Mouse (Mus musculus): Measurements from ENCODE around the gene Trmt44. TPM values are rescaled to one million over a fixed set of nuclear protein-coding genes. Genes with fewer than 3 reads are reported as not detected.
"Not testable (repeated sequence)": the region's sequence is repeated elsewhere in the genome, so short reads cannot be mapped to it uniquely, and the experiment has no call there.

Gene Trmt44
- polyA plus RNA-seq, 1 experiment from 2014 or later, result 3.1 TPM

DNA sequence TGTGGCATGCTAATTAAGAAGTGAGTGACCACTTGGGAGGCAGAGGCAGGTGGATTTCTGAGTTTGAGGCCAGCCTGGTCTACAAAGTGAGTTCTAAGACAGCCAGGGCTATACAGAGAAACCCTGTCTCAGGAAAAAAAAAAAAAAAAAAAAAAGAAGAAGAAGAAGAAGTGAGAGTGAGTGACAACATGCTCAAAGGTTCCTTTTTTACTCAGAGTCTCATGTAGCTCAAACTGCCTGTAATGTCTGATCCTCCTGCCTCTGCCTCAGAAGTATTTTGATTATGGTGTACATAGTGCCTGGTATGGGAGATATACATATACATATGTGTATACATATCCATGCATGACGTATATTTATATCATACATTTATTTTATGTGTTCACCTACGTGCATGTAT is 9.4 kb upstream of the Trmt44 start:
- H3K4me1 ChIP-seq (replicated peaks), result peaks cover 14% of the 10 kb centered on the region
- H3K4me2 ChIP-seq; H3K27ac ChIP-seq; DNase-seq; H3K27me3 ChIP-seq; H3K9me3 ChIP-seq (replicated peaks); H3K36me3 ChIP-seq; H3K4me3 ChIP-seq (replicated peaks); H3K9ac ChIP-seq; ATAC-seq (ENCODE audit: low read depth): not testable (repeated sequence)
- WGBS (ENCODE audit: insufficient replicate concordance), result 75% methylated on average over 2 of the region's 2 CpGs

DNA sequence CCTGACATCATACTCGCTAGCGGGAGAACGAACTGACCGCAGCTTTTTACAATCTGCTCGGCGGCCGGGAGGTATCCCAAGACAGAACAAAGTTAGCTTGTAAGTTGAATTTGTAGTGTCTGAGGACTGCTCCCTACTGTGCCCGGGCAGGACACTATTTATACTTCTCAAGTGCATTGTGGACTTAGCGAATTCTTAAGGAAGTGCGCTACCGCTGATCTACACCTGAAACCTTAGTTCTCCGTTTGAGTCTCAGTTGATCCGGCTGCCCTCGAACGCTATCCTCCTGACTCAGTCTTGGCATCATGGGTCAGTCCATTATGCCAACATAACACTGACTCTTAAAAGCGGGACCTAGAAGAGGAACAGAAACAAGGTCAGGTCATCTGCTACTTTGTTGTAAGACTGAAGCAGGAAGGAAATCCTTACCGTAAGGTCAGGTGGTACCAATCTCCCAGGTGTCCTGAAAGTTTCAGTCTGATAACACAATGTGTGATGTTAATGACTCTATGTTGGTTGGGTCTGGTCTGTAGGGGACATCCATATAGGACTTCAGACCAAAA is 8.4 kb upstream of the Trmt44 start:
- peak overlapping the region; percentile 70 for H3K4me3 ChIP-seq (replicated peaks)
- WGBS (ENCODE audit: insufficient replicate concordance), result under 1% methylated on average over 17 of the region's 17 CpGs
- peak overlapping the region; percentile 26; the same call in 1 of the 2 replicates for H3K27ac ChIP-seq
- peak overlapping the region; percentile 79 for H3K4me2 ChIP-seq
- no peaks in the 10 kb centered on the region for H3K36me3 ChIP-seq
- DNase-seq (no peak), ATAC-seq (ENCODE audit: low read depth) (no peak)
- peaks cover 14% of the 10 kb centered on the region for H3K4me1 ChIP-seq (replicated peaks)
- no peaks in the 10 kb centered on the region for H3K27me3 ChIP-seq
- peak overlapping the region; percentile 73 for H3K9ac ChIP-seq
- no peaks in the 10 kb centered on the region for H3K9me3 ChIP-seq (replicated peaks)

DNA sequence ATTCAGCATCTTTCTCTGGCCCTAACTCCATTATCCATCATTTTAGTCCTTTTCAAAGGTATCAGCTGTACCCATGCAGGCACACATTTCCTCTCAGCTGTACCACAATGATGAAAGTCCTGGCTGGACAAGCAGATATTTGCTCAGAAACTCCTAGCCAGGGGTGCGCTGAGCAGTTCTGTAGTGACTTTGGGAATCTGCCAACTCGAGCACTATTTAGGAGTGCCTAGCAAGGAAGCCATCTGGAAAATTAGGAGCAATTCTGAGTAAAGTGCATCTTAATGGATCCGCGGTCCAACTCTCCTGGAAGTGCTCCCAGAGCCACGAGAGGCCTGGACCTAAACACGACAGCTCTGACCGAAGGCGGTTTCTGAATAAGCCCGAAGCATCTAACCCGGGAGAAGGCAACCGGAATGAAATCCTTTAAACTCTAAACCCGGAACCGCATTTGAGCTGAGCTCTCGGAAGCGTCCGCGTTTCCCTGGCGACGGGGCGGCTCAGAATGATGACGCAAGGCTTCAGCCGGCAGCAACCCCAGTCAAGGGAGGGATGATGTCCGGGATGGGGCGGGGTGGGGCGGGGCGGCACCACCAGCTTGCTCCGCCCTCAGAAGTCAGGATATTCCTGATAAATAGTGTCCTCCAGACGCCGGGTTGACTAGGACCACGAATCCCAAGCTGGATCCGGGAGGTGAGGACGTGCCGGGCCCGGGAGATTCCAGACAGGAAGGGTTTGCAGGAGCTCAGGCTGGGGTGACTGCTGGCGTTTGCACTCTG is 7.8 kb upstream of the Trmt44 start, which contains the start of gene Acox3:
Acox3 (plus strand) TSS at position 596 of the 776 bp plus-strand sequence.
- DNase-seq (peak; percentile 81), ATAC-seq (ENCODE audit: low read depth) (peak; percentile 92)
- Histone ChIP-seq H3K9me3 (replicated peaks) (no peaks in the 10 kb centered on the region), H3K27me3 (no peaks in the 10 kb centered on the region), H3K36me3 (no peaks in the 10 kb centered on the region), H3K4me2 (peak within 1 kb of the TSS; percentile 79), H3K9ac (peak within 1 kb of the TSS; percentile 73), H3K4me3 (replicated peaks) (peak within 1 kb of the TSS; percentile 70), H3K27ac (peak within 1 kb of the TSS; percentile 26; the same call in 1 of the 2 replicates), H3K4me1 (replicated peaks) (peaks cover 14% of the 10 kb centered on the region)
- under 1% methylated on average over 35 of the region's 35 CpGs for WGBS (ENCODE audit: insufficient replicate concordance)

DNA sequence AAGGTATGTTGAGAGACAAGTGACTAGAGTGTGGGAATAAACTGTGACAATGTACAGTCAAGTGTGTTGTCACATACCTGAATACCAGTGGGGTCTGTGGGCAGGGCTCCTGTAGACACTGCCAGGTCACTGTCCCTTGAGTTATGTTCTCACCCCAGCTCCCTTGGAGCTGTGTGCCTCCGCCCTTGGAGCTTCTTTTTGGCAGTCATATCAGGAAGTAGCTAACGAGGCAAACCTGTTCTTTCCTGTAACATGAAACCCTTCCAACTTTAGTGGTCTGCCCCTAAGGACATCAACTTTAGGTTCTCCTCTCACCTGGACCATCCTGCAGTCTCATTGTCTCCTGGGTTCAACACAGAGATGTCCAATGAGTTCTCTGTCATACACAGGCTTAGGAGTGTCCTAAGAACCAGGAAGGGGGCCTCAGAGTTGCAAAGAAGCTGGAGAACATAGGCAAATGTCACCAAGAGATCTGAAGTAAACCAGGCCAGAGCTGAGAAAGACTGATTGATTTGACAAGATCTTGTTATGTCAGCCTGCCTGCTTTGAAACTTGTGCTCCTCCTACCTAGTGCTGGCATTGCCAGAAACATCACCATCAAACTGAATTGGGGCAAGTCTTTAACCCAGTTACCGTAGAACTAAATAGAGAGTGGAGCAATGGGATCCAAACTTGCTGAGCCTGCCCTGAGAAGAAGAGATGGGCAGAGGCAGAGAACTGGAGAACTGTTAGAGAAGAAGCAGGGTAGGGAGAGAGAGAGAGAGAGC is 5.5 kb upstream of the Trmt44 start:
- Histone ChIP-seq H3K27me3 (no peaks in the 10 kb centered on the region), H3K9ac (no peak overlapping the region), H3K4me2 (no peak overlapping the region), H3K27ac (no peak overlapping the region), H3K4me1 (replicated peaks) (peaks cover 15% of the 10 kb centered on the region), H3K36me3 (no peaks in the 10 kb centered on the region), H3K4me3 (replicated peaks) (no peak overlapping the region), H3K9me3 (replicated peaks) (no peaks in the 10 kb centered on the region)
- 40% methylated on average over 3 of the region's 3 CpGs for WGBS (ENCODE audit: insufficient replicate concordance)
- DNase-seq (no peak), ATAC-seq (ENCODE audit: low read depth) (no peak)

DNA sequence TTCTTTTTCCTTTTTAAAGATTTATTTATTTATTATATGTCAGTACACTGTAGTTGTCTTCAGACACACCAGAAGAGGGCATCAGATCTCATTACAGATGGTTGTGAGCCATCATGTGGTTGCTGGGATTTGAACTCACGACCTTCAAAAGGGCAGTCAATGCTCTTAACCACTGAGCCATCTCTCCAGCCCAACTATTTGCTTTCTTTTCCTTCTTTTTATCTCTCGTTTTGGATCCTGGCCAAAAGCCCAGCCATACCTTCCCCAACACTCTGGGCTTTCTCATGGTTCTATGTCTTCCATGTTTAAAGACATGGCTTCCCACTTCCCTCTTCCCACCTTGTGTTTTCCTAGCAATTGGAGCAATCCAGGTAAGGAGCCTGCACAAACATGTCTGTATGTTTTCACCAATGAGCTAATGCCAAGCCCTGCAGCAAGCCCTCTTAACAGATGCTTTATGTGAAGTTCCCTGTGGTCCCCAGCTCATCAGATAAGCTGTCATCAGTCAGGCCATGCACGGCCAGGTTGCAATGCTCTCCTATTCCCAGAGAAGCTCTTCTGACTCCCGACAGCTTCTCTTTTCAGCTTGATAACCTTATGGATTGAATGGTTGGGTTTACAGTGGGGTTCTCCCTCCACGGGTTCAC is 4.5 kb upstream of the Trmt44 start:
- 26% methylated on average over 5 of the region's 5 CpGs for WGBS (ENCODE audit: insufficient replicate concordance)
- peaks cover 20% of the 10 kb centered on the region for H3K4me1 ChIP-seq (replicated peaks)
- H3K27ac ChIP-seq, result no peak overlapping the region
- no peak overlapping the region for H3K9ac ChIP-seq
- H3K4me3 ChIP-seq (replicated peaks), result no peak overlapping the region
- H3K27me3 ChIP-seq, result no peaks in the 10 kb centered on the region
- H3K9me3 ChIP-seq (replicated peaks), result no peaks in the 10 kb centered on the region
- H3K36me3 ChIP-seq, result no peaks in the 10 kb centered on the region
- DNase-seq, result no peak
- no peak overlapping the region for H3K4me2 ChIP-seq
- no peak for ATAC-seq (ENCODE audit: low read depth)

DNA sequence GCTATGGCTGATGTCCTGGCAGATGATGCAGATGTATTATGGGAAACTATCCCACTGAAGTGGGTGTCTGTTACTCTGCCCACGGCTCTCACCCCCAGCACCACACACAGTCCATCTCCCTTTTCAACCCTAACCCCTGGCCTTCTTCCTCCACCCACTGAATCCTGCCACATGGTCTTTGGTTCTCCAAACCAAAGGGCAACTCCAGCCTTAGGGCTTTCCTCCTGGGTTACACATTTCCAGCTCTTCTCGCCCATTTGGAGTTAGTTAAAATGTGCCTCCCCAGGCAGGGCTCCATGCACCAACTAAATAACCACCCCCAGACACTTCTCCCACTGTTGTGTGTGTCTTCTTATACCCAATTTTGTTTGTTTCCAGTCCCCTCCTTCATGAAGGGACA is 3.5 kb upstream of the Trmt44 start:
- Histone ChIP-seq H3K4me3 (replicated peaks) (no peak overlapping the region), H3K9me3 (replicated peaks) (no peaks in the 10 kb centered on the region), H3K36me3 (peaks cover 3% of the 10 kb centered on the region; the same call in 1 of the 2 replicates), H3K27me3 (no peaks in the 10 kb centered on the region), H3K4me2 (no peak overlapping the region), H3K27ac (no peak overlapping the region), H3K9ac (no peak overlapping the region), H3K4me1 (replicated peaks) (peaks cover 22% of the 10 kb centered on the region)
- ATAC-seq (ENCODE audit: low read depth), result no peak
- WGBS (ENCODE audit: insufficient replicate concordance), result 60% methylated on average over 2 of the region's 2 CpGs
- no peak for DNase-seq

DNA sequence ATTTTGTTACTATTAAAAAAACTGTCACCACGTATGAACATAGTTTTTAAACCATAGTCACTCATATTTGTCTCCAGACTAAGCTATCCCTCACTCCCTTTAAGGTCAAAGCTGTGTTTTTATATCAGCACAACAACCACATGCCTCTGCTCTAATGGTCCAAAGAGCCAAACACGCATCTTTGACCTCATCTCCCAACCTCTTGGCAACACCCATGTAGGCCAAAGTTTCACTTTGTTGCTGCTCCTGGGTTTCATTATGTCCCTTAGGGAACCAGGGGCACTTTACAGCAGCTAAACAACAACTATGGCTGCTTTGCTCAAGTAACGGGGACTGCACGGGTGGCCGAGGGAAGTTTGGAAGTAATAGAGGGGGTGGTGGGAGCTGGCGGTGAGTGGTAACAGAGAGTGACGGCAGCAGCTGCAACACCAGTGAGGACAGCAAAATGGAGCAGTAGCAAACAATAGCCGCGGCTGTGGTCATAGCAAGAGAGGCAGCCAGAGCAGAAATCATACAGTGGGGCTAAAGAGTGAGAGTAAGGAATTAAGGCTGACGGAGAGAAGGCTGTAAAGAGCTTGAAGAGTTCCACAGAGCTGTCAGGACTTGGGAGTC is 1.6 kb upstream of the Trmt44 start:
- Histone ChIP-seq H3K27me3 (no peaks in the 10 kb centered on the region), H3K4me3 (replicated peaks) (no peak overlapping the region), H3K4me2 (no peak overlapping the region), H3K9me3 (replicated peaks) (no peaks in the 10 kb centered on the region), H3K4me1 (replicated peaks) (peaks cover 15% of the 10 kb centered on the region), H3K9ac (no peak overlapping the region), H3K36me3 (peaks cover 21% of the 10 kb centered on the region), H3K27ac (no peak overlapping the region)
- DNase-seq, result no peak
- ATAC-seq (ENCODE audit: low read depth), result no peak
- 82% methylated on average over 10 of the region's 10 CpGs for WGBS (ENCODE audit: insufficient replicate concordance)

DNA sequence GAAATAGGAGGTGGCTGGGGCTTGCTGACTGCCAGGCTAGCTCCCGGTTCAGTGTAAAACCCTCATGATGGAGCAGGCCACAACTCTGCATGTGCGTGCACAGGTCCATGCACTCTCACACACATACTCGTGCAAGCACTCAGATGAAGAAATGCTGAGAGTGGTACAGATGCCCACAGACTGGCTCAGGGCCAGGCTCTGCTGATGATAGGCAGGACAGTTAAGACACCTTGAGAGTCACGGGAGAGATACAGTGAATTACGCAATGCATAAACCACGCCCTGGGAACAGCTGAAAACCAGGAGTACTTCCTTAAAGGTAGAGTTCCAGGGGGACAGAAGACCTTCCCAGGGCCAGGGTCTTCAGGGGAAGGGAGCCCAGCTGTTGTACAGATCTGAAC is 3.3 kb downstream of the Trmt44 start:
- 73% methylated on average over 6 of the region's 6 CpGs for WGBS (ENCODE audit: insufficient replicate concordance)
- no peak overlapping the region for H3K9ac ChIP-seq
- ATAC-seq (ENCODE audit: low read depth) (no peak), DNase-seq (no peak)
- H3K4me1 ChIP-seq (replicated peaks), result peaks cover 15% of the 10 kb centered on the region
- H3K36me3 ChIP-seq, result peaks cover 68% of the 10 kb centered on the region
- no peaks in the 10 kb centered on the region for H3K27me3 ChIP-seq
- H3K4me2 ChIP-seq, result no peak overlapping the region
- H3K4me3 ChIP-seq (replicated peaks), result no peak overlapping the region
- no peak overlapping the region for H3K27ac ChIP-seq
- no peaks in the 10 kb centered on the region for H3K9me3 ChIP-seq (replicated peaks)

DNA sequence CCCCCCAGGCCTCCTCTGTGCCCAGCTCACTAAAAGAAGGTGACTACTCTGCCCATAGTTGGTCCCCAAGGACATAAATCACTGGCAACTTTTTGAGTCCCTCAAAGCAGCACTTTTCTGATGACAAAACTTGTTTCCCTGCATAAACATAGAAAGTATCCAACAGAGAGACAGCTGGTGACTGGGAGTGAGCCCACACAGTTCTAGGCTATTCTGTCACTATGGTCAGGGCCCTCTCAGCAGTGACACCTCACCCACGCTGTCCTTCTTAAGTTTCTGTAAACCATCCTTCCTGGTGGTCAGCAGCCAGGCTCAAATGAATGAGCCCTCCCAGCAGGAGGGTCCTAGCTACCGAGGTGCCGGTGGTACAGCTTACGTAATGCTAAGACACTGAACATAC is 8.2 kb downstream of the Trmt44 start:
- 83% methylated on average over 4 of the region's 4 CpGs for WGBS (ENCODE audit: insufficient replicate concordance)
- Histone ChIP-seq H3K4me2 (no peak overlapping the region), H3K27ac (no peak overlapping the region), H3K36me3 (peaks cover 96% of the 10 kb centered on the region), H3K4me3 (replicated peaks) (no peak overlapping the region), H3K27me3 (no peaks in the 10 kb centered on the region), H3K4me1 (replicated peaks) (no peaks in the 10 kb centered on the region), H3K9ac (no peak overlapping the region), H3K9me3 (replicated peaks) (no peaks in the 10 kb centered on the region)
- DNase-seq, result no peak
- no peak for ATAC-seq (ENCODE audit: low read depth)

DNA sequence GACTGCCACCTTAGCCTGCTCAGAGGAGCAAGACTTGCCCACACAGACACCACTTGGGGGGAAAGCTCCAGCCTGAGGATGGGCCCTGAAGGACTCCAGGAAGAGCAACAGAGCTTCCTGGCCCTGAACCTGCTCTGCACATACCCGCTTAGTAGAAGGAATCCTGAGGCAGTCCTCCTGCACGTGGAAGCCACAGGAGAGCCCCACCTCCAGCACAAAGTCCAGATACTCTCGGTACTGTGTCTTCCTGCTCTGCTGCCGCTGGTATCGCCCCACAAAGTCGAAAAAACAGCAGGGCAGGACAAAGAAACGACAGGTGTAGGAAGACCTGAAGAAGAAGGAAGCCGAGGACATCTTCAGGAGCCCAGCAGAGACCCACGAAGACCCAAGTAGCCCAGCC is 9.7 kb downstream of the Trmt44 start:
- no peak overlapping the region for H3K9ac ChIP-seq
- DNase-seq, result no peak
- H3K9me3 ChIP-seq (replicated peaks), result no peaks in the 10 kb centered on the region
- no peak for ATAC-seq (ENCODE audit: low read depth)
- no peak overlapping the region for H3K4me3 ChIP-seq (replicated peaks)
- no peaks in the 10 kb centered on the region for H3K27me3 ChIP-seq
- peaks cover 94% of the 10 kb centered on the region for H3K36me3 ChIP-seq
- WGBS (ENCODE audit: insufficient replicate concordance), result 73% methylated on average over 9 of the region's 9 CpGs
- H3K27ac ChIP-seq, result no peak overlapping the region
- no peak overlapping the region for H3K4me2 ChIP-seq
- no peaks in the 10 kb centered on the region for H3K4me1 ChIP-seq (replicated peaks)

DNA sequence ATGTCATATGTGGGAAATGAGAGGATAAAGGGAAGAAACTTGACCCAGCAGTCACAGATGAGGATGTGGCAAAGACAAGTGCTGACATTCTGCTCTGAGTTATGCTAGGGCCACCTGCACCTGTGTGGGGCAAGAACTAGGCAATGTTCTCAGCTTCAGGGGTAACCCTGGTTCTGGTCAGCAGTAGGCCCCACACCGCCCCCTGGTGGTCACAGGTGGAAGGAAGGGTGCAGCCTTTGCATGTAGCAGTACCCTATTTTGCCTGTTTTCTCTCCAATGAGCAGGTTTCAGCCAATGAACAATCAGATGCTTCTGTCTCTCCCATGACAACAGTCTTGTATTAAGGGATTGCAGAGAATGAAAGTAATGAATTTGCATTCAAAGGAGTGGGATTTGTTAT is 11.4 kb downstream of the Trmt44 start:
- H3K4me3 ChIP-seq (replicated peaks), result no peak overlapping the region
- no peak overlapping the region for H3K4me2 ChIP-seq
- peaks cover 87% of the 10 kb centered on the region for H3K36me3 ChIP-seq
- DNase-seq (peak; percentile 49), ATAC-seq (ENCODE audit: low read depth) (peak; percentile 53; the same call in 1 of the 2 replicates)
- H3K27ac ChIP-seq, result no peak overlapping the region
- peaks cover 3% of the 10 kb centered on the region; the same call in 1 of the 2 replicates for H3K4me1 ChIP-seq (replicated peaks)
- no peak overlapping the region for H3K9ac ChIP-seq
- WGBS (ENCODE audit: insufficient replicate concordance), result 0% methylated on average over 1 of the region's 1 CpGs
- H3K9me3 ChIP-seq (replicated peaks), result no peaks in the 10 kb centered on the region
- no peaks in the 10 kb centered on the region for H3K27me3 ChIP-seq
